ENCODE assay signal across 17 mouse cellular contexts in genomic region chr14:57737089-57737488, GRCm38 (mm10). TPM values are rescaled to one million over a fixed set of nuclear protein-coding genes. Genes with fewer than 3 reads are reported as not detected.
A peak's percentile ranks its signal among the peaks of the same experiment; 100 is the strongest.
DNase-seq lines count a peak whose midpoint lies in the region; ATAC-seq and TF ChIP-seq lines count a peak whose summit lies in the region.
"Had no signal": no experiment of that assay in that cellular context is flagged by ENCODE, and none has a peak within 500 bp of the region (broad histone marks: within the 10 kb centered on the region; RNA-seq: fewer than 3 reads in every experiment).

No protein-coding gene starts in this region.

- peaks cover 7% of the 10 kb centered on the region for H3K36me3 ChIP-seq in stomach, embryonic 14.5 days (ENCODE audit: control insufficient read depth, insufficient read depth, low read length)
- 0 out of 2 replicates have a peak, but pooled peaks cover 2% of the 10 kb centered on the region for H3K36me3 ChIP-seq in stomach, postnatal 0 days (ENCODE audit: control insufficient read depth, insufficient read depth, low read length)
- H3K36me3 ChIP-seq in heart, postnatal 0 days (replicated peaks; ENCODE audit: control insufficient read depth, insufficient read depth, low read length): peaks cover 19% of the 10 kb centered on the region; the same call in 1 of the 2 replicates
- H3K36me3 ChIP-seq: hindbrain, embryonic 12.5 days had no signal

- no peaks in the 10 kb centered on the region for H3K9me3 ChIP-seq in stomach, embryonic 14.5 days (ENCODE audit: control insufficient read depth, low read depth, low read length)
- H3K9me3 ChIP-seq in stomach, postnatal 0 days (ENCODE audit: control insufficient read depth, low read length): no peaks in the 10 kb centered on the region
- no peaks in the 10 kb centered on the region for H3K9me3 ChIP-seq in heart, postnatal 0 days (replicated peaks; ENCODE audit: control insufficient read depth, low read length)
- H3K9me3 ChIP-seq: hindbrain, embryonic 12.5 days had no signal

- no peaks in the 10 kb centered on the region for H3K27me3 ChIP-seq in stomach, embryonic 14.5 days (ENCODE audit: control insufficient read depth, insufficient read depth, low read length)
- H3K27me3 ChIP-seq in stomach, postnatal 0 days (ENCODE audit: control insufficient read depth, insufficient read depth, low read length): no peaks in the 10 kb centered on the region
- no peaks in the 10 kb centered on the region for H3K27me3 ChIP-seq in heart, postnatal 0 days (ENCODE audit: control insufficient read depth, insufficient read depth, low read length)
- H3K27me3 ChIP-seq: hindbrain, embryonic 12.5 days; Patski had no signal

- peaks cover 26% of the 10 kb centered on the region for H3K4me1 ChIP-seq in stomach, embryonic 14.5 days (ENCODE audit: control insufficient read depth, insufficient read depth, low read length)
- H3K4me1 ChIP-seq in stomach, postnatal 0 days (replicated peaks; ENCODE audit: control insufficient read depth, insufficient read depth): no peaks in the 10 kb centered on the region
- H3K4me1 ChIP-seq in heart, postnatal 0 days (ENCODE audit: control insufficient read depth, insufficient read depth): peaks cover 66% of the 10 kb centered on the region

- ATAC-seq in stomach, embryonic 14.5 days (ENCODE audit: insufficient number of reproducible peaks, insufficient read depth, low FRiP score, low read depth): no peak
- no peak for ATAC-seq in stomach, postnatal 0 days (ENCODE audit: low FRiP score, low TSS enrichment)
- peak; percentile 85 for ATAC-seq in heart, postnatal 0 days (ENCODE audit: insufficient read depth, low read depth)
- ATAC-seq in megakaryocyte, adult 5-6 weeks (ENCODE audit: poor library complexity, severe bottlenecking): no peak
- ATAC-seq: liver, postnatal 0 days; Patski had no signal

- H3K4me2 ChIP-seq in stomach, embryonic 14.5 days (replicated peaks; ENCODE audit: low read depth, low read length): no peak overlapping the region
- no peak overlapping the region for H3K4me2 ChIP-seq in stomach, postnatal 0 days (replicated peaks; ENCODE audit: low read depth)
- H3K4me2 ChIP-seq in heart, postnatal 0 days (ENCODE audit: low read depth, low read length): 0 out of 2 replicates have a peak overlapping the region, but pooled peaks have one; percentile 12
- H3K4me2 ChIP-seq: hindbrain, embryonic 12.5 days had no signal

- no peak for TF ChIP-seq CTCF in stomach, postnatal 0 days (IDR thresholded peaks at IDR 0.05; ENCODE audit: low read depth)
- no peak for TF ChIP-seq CTCF in heart, postnatal 0 days (IDR thresholded peaks at IDR 0.05; ENCODE audit: low read depth)

- H3K4me3 ChIP-seq in stomach, embryonic 14.5 days (ENCODE audit: low read depth, low read length): no peak overlapping the region
- H3K4me3 ChIP-seq in stomach, postnatal 0 days (ENCODE audit: low read depth, low read length): no peak overlapping the region
- H3K4me3 ChIP-seq in heart, postnatal 0 days (ENCODE audit: low read depth, low read length): no peak overlapping the region
- H3K4me3 ChIP-seq: hindbrain, embryonic 12.5 days had no signal

- TF ChIP-seq EP300 in stomach, postnatal 0 days (optimal IDR thresholded peaks at IDR 0.05): no peak
- TF ChIP-seq EP300 in heart, postnatal 0 days (IDR thresholded peaks at IDR 0.05; ENCODE audit: low read depth): 0 out of 2 replicates have a peak, but pooled peaks have one; percentile 5

- peak overlapping the region; percentile 2; the same call in 1 of the 2 replicates for H3K27ac ChIP-seq in stomach, embryonic 14.5 days (ENCODE audit: low read length)
- H3K27ac ChIP-seq in stomach, postnatal 0 days (replicated peaks): no peak overlapping the region
- peak overlapping the region; percentile 75 for H3K27ac ChIP-seq in heart, postnatal 0 days (ENCODE audit: low read depth)
- H3K27ac ChIP-seq: hindbrain, embryonic 12.5 days had no signal

- peak; percentile 39 to 45 for DNase-seq in kidney, postnatal 4 days
- DNase-seq in kidney, adult 9 months: no peak
- DNase-seq in stomach, postnatal 0 days (ENCODE audit: low spot score): no peak
- peak; percentile 75 for DNase-seq in heart, postnatal 0 days (ENCODE audit: low spot score)
- DNase-seq in testis, postnatal 14 days (ENCODE audit: low spot score): peak; percentile 17
- no peak for DNase-seq in layer of hippocampus, postnatal 36 days
- DNase-seq: adrenal gland, postnatal 10 days; cerebellum, postnatal 14 days; liver, postnatal 0 days; midbrain, embryonic 14.5 days; thymus, adult 18-20 months had no signal

- no peak overlapping the region for H3K9ac ChIP-seq in stomach, embryonic 14.5 days (replicated peaks; ENCODE audit: low read depth, low read length)
- no peak overlapping the region for H3K9ac ChIP-seq in stomach, postnatal 0 days (ENCODE audit: low read length)
- H3K9ac ChIP-seq in heart, postnatal 0 days (replicated peaks; ENCODE audit: low read depth, low read length): no peak overlapping the region
- H3K9ac ChIP-seq: hindbrain, embryonic 12.5 days; liver, postnatal 0 days had no signal

RNA-seq across cellular contexts. Expression of gene Gm49361, which starts 8.8 kb away (rescaled TPM):
- not detected in 2 replicates for polyA plus RNA-seq in stomach, embryonic 14.5 days (2014; fragmentation: Nextera tagmentation; extraction: Ambion mirVana)
- polyA plus RNA-seq in stomach, postnatal 0 days (2015; fragmentation: Nextera tagmentation; extraction: Ambion mirVana): not detected in 2 replicates
- not detected in 2 replicates for total RNA-seq in heart, postnatal 0 days (2014; rRNA removed; ENCODE audit: low replicate concordance)
- polyA plus RNA-seq in heart, postnatal 0 days (2015; fragmentation: Nextera tagmentation; extraction: Ambion mirVana): not detected in 2 replicates
- total RNA-seq in layer of hippocampus, postnatal 36 days (2021): 1 to 10 TPM in 1 of 2 experiments, under 1 TPM in 1; 0.43 to 4.5 TPM
- not detected in 2 replicates for total RNA-seq in megakaryocyte, adult 5-6 weeks (2015)
- 0.59 TPM in 1 of 2 replicates, not detected in the other for total RNA-seq in megakaryocyte, adult 5-6 weeks (2017)
- polyA plus RNA-seq: embryonic facial prominence, embryonic 11.5 days; forebrain, embryonic 11.5 days; hindbrain, embryonic 12.5 days; liver, postnatal 0 days; midbrain, embryonic 14.5 days; Patski had no signal

RNA-seq across cellular contexts. Expression of gene Lats2, which starts 21.1 kb away (rescaled TPM):
- polyA plus RNA-seq in stomach, embryonic 14.5 days (2014; fragmentation: Nextera tagmentation; extraction: Ambion mirVana): 20.8 and 21.5 TPM in 2 replicates
- 10.9 and 11.5 TPM in 2 replicates for polyA plus RNA-seq in stomach, postnatal 0 days (2015; fragmentation: Nextera tagmentation; extraction: Ambion mirVana)
- total RNA-seq in heart, postnatal 0 days (2014; rRNA removed; ENCODE audit: low replicate concordance): 43.7 and 68.4 TPM in 2 replicates
- 16.0 and 17.2 TPM in 2 replicates for polyA plus RNA-seq in heart, postnatal 0 days (2015; fragmentation: Nextera tagmentation; extraction: Ambion mirVana)
- total RNA-seq in layer of hippocampus, postnatal 36 days (2021): 10 to 100 TPM; 45.5 to 46.1 TPM
- 35.0 and 39.1 TPM in 2 replicates for total RNA-seq in megakaryocyte, adult 5-6 weeks (2015)
- total RNA-seq in megakaryocyte, adult 5-6 weeks (2017): 33.8 and 34.4 TPM in 2 replicates

Comparison
In these comparisons a context has a peak if more than half of its experiments do, and no peak if none do; other contexts are left out.
1. DNase-seq: peak in kidney, postnatal 4 days (2 of 2), heart, postnatal 0 days (single experiment) and testis, postnatal 14 days (single experiment); none in kidney, adult 9 months (single experiment), stomach, postnatal 0 days (single experiment) and layer of hippocampus, postnatal 36 days (0 of 2).